In the genomic region with DNA sequence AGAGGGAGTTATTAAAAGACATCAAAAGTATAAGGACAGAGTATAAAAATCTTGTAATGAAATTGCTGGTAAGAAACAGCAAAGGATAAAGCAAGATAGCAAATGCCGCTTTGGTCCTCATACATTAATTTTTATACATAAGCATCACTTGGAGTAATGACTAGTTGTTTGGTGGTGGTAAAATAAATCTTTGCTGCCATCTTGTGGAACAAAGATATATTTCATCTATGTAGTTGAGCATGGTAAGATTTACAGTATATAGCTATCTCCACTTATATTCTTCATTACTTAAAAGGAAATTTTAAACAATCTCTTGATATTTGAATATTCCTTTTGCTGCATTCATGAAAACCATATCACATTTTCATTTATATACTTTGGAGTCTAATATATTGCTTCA, we compare ENCODE assay signal across 10 mouse cellular contexts. TPM values are rescaled to one million over a fixed set of nuclear protein-coding genes. Genes with fewer than 3 reads are reported as not detected.
DNase-seq lines count a peak whose midpoint lies in the region; ATAC-seq and TF ChIP-seq lines count a peak whose summit lies in the region.
"Had no signal": no experiment of that assay in that cellular context is flagged by ENCODE, and none has a peak within 500 bp of the region (broad histone marks: within the 10 kb centered on the region; RNA-seq: fewer than 3 reads in every experiment).

No protein-coding gene starts in this region.

- H3K9me3 ChIP-seq in kidney, postnatal 0 days (replicated peaks; ENCODE audit: low read length) = no peaks in the 10 kb centered on the region
- no peaks in the 10 kb centered on the region for H3K9me3 ChIP-seq in kidney, embryonic 14.5 days (ENCODE audit: control insufficient read depth, low read length)
- no peaks in the 10 kb centered on the region for H3K9me3 ChIP-seq in forebrain, embryonic 15.5 days
- H3K9me3 ChIP-seq in midbrain, embryonic 16.5 days (replicated peaks; ENCODE audit: control insufficient read depth, low read length, poor library complexity, severe bottlenecking) = no peaks in the 10 kb centered on the region

- no peak overlapping the region for H3K4me2 ChIP-seq in kidney, postnatal 0 days (ENCODE audit: low read length)
- no peak overlapping the region for H3K4me2 ChIP-seq in kidney, embryonic 14.5 days (replicated peaks; ENCODE audit: low read depth, low read length)
- no peak overlapping the region for H3K4me2 ChIP-seq in forebrain, embryonic 15.5 days (replicated peaks)
- H3K4me2 ChIP-seq in midbrain, embryonic 16.5 days (ENCODE audit: low read length) = no peak overlapping the region

- DNase-seq in kidney, postnatal 0 days (ENCODE audit: low spot score) = peak; percentile 58
- DNase-seq in MEL-GATA-1-ER (ENCODE audit: extremely low read depth, low read depth) = peak; percentile 57
- no peak for DNase-seq in frontal cortex, postnatal 25 days (ENCODE audit: low spot score in 2 of 2)
- DNase-seq in heart, postnatal 14 days = no peak
- DNase-seq in cerebellum, adult 18-20 months = no peak
- DNase-seq: adrenal gland, postnatal 14 days; layer of hippocampus, adult 9-11 months had no signal

- H3K4me1 ChIP-seq in kidney, postnatal 0 days (replicated peaks; ENCODE audit: insufficient read depth, low read length) = no peaks in the 10 kb centered on the region
- H3K4me1 ChIP-seq in kidney, embryonic 14.5 days (ENCODE audit: control insufficient read depth, insufficient read depth, low read length) = no peaks in the 10 kb centered on the region
- H3K4me1 ChIP-seq in forebrain, embryonic 15.5 days = no peaks in the 10 kb centered on the region
- no peaks in the 10 kb centered on the region for H3K4me1 ChIP-seq in midbrain, embryonic 16.5 days (ENCODE audit: control insufficient read depth, insufficient read depth, low read length)

- H3K27ac ChIP-seq in kidney, postnatal 0 days = no peak overlapping the region
- no peak overlapping the region for H3K27ac ChIP-seq in kidney, embryonic 14.5 days (ENCODE audit: low read depth, low read length)
- H3K27ac ChIP-seq in forebrain, embryonic 15.5 days (replicated peaks) = no peak overlapping the region
- no peak overlapping the region for H3K27ac ChIP-seq in midbrain, embryonic 16.5 days (ENCODE audit: low read length)

- H3K36me3 ChIP-seq in kidney, postnatal 0 days (ENCODE audit: insufficient read depth, low read length) = no peaks in the 10 kb centered on the region
- no peaks in the 10 kb centered on the region for H3K36me3 ChIP-seq in kidney, embryonic 14.5 days (ENCODE audit: control insufficient read depth, insufficient read depth, low read length)
- no peaks in the 10 kb centered on the region for H3K36me3 ChIP-seq in forebrain, embryonic 15.5 days
- H3K36me3 ChIP-seq in midbrain, embryonic 16.5 days (ENCODE audit: control insufficient read depth, insufficient read depth, low read length) = no peaks in the 10 kb centered on the region

- peak; percentile 66 for TF ChIP-seq CTCF in kidney, postnatal 0 days (IDR thresholded peaks at IDR 0.05; ENCODE audit: low read depth)

- no peaks in the 10 kb centered on the region for H3K27me3 ChIP-seq in kidney, postnatal 0 days (ENCODE audit: insufficient read depth, low read length)
- H3K27me3 ChIP-seq in kidney, embryonic 14.5 days (ENCODE audit: control insufficient read depth, insufficient read depth, low read length) = no peaks in the 10 kb centered on the region
- no peaks in the 10 kb centered on the region for H3K27me3 ChIP-seq in forebrain, embryonic 15.5 days
- no peaks in the 10 kb centered on the region for H3K27me3 ChIP-seq in midbrain, embryonic 16.5 days (ENCODE audit: control insufficient read depth, insufficient read depth, low read depth, low read length)

- no peak overlapping the region for H3K4me3 ChIP-seq in kidney, postnatal 0 days (replicated peaks; ENCODE audit: low read depth, low read length)
- H3K4me3 ChIP-seq in kidney, embryonic 14.5 days (ENCODE audit: low read length) = no peak overlapping the region
- H3K4me3 ChIP-seq in forebrain, embryonic 15.5 days = no peak overlapping the region
- H3K4me3 ChIP-seq in midbrain, embryonic 16.5 days (ENCODE audit: low read depth, low read length) = no peak overlapping the region

- intact Hi-C loops in heart, postnatal 14 days (cut with DNase I) = no loop called here

- ATAC-seq in kidney, postnatal 0 days (replicated peaks; ENCODE audit: low FRiP score, low read depth) = no peak
- ATAC-seq in kidney, embryonic 14.5 days (ENCODE audit: low FRiP score, low TSS enrichment) = no peak
- peak; percentile 85 for ATAC-seq in forebrain, embryonic 15.5 days (replicated peaks)
- peak; percentile 90 for ATAC-seq in midbrain, embryonic 16.5 days

- H3K9ac ChIP-seq in kidney, postnatal 0 days (ENCODE audit: low read depth, low read length) = no peak overlapping the region
- H3K9ac ChIP-seq in kidney, embryonic 14.5 days (ENCODE audit: low read depth, low read length) = no peak overlapping the region
- H3K9ac ChIP-seq in forebrain, embryonic 15.5 days (replicated peaks) = no peak overlapping the region
- H3K9ac ChIP-seq in midbrain, embryonic 16.5 days (ENCODE audit: low read depth, low read length) = no peak overlapping the region

- 45% methylated on average over 1 of the region's 1 CpGs for WGBS in kidney, postnatal 0 days
- WGBS in kidney, embryonic 14.5 days = 40% methylated on average over 1 of the region's 1 CpGs
- 35% methylated on average over 1 of the region's 1 CpGs for WGBS in forebrain, embryonic 15.5 days
- WGBS in midbrain, embryonic 16.5 days = 38% methylated on average over 1 of the region's 1 CpGs

RNA-seq across cellular contexts. Expression of a gene that starts 14.4 kb away (rescaled TPM):
- polyA plus RNA-seq in kidney, postnatal 0 days (2015; fragmentation: Nextera tagmentation; extraction: Ambion mirVana) = 68.9 and 80.5 TPM in 2 replicates
- 92.4 and 128 TPM in 2 replicates for polyA plus RNA-seq in kidney, embryonic 14.5 days (2014; fragmentation: Nextera tagmentation; extraction: Ambion mirVana)
- 119 and 121 TPM in 2 replicates for polyA plus RNA-seq in forebrain, embryonic 15.5 days (2015; fragmentation: Nextera tagmentation; extraction: Ambion mirVana)
- 115 and 132 TPM in 2 replicates for polyA plus RNA-seq in midbrain, embryonic 16.5 days (2015; fragmentation: Nextera tagmentation; extraction: Ambion mirVana)
- total RNA-seq in heart, postnatal 14 days (2021) = 10 to 100 TPM; 42.5 to 56.5 TPM

Comparison
In these comparisons a context has a peak if more than half of its experiments do, and no peak if none do; other contexts are left out.
1. ATAC-seq: peak in forebrain, embryonic 15.5 days (single experiment) and midbrain, embryonic 16.5 days (single experiment); none in kidney, postnatal 0 days (single experiment) and kidney, embryonic 14.5 days (single experiment).
2. DNase-seq: peak in kidney, postnatal 0 days (single experiment) and MEL-GATA-1-ER (single experiment); none in frontal cortex, postnatal 25 days (0 of 2), heart, postnatal 14 days (0 of 2) and cerebellum, adult 18-20 months (0 of 2).